Mouse (Mus musculus): Measurements from ENCODE around the gene Prkrip1. TPM values are rescaled to one million over a fixed set of nuclear protein-coding genes. Genes with fewer than 3 reads are reported as not detected.

The Prkrip1 gene
- total RNA-seq, 1 experiment = 52.8 TPM

DNA sequence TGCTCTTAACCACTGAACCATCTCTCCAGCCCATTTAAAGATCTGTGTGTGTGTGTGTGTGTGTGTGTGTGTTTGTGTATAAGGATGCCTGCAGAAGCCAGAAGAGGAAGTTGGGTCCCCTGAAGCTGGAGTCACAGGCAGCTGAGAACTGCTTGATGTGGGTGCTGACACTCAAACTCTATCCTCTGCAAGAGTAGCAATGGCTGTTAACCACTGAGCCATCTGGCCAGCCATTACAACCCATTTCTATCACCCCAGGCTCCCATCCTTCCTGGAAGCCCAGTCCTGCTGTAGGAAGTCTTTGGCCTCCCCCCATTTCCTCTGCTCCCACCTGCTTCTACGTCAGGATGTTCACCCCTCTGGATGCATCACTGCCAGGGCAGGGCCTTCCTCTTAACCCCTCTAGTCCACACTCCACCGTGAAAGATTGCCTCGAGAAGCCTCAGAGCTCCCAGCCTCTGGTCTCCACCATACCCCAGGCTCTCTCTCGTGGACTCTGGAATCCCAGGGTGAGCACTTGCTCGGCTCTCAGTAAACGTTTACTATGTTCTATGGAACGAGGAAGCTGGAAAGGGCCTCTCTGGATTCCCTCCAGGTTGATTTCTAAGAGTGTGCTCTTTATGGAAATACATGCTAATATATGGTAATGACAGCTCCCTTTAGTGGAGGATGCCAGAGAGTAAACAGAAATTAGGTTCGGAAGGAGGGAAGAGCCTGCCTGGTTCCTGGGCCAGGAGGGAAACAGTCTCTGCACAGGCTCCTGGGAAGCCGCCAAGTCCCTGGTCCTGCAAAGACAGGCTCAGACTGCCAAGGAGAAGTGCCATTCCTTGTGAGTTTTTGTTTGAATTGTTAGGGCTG, 24.9 kb downstream of the Prkrip1 start:
- Histone ChIP-seq H3K9ac (ENCODE audit: insufficient read depth, low read depth, low read length, poor library complexity, severe bottlenecking) (no peak overlapping the region), H3K27ac (ENCODE audit: insufficient read depth, low read depth, low read length, poor library complexity, severe bottlenecking) (no peak overlapping the region), H3K9me3 (ENCODE audit: control insufficient read depth, insufficient read depth, low read depth, low read length) (no peaks in the 10 kb centered on the region), H3K4me3 (ENCODE audit: insufficient read depth in 1 of 2, low read depth in 1 of 2, low read length in 2 of 2, poor library complexity in 1 of 2, severe bottlenecking in 1 of 2) (no peak overlapping the region), H3K36me3 (ENCODE audit: control insufficient read depth, insufficient read depth, low read length, poor library complexity, severe bottlenecking) (0 out of 2 replicates have a peak, but pooled peaks cover 6% of the 10 kb centered on the region), H3K4me1 (ENCODE audit: control insufficient read depth in 2 of 2, insufficient read depth in 2 of 2, low read length in 2 of 2, poor library complexity in 1 of 2) (peaks cover 0 to 3% of the 10 kb centered on the region in 2 experiments; a peak in 1 of 4 replicates)
- TF ChIP-seq ZNF384 (IDR thresholded peaks at IDR 0.05; ENCODE audit: low read depth, low read length) (no peak), ZC3H11A (IDR thresholded peaks at IDR 0.05; ENCODE audit: borderline replicate concordance, low read depth, low read length) (no peak)
- no peak for DNase-seq (ENCODE audit: low read depth, low spot score)
- in situ Hi-C loops (cut with MboI; ENCODE audit: low sequenced_read_pairs in 2 of 2, unreplicated experiment in 2 of 2) = no loop called here

- H3K9ac ChIP-seq (ENCODE audit: insufficient read depth, low read depth, low read length, poor library complexity, severe bottlenecking) = no peak overlapping the region
- no peaks in the 10 kb centered on the region for H3K9me3 ChIP-seq (ENCODE audit: control insufficient read depth, insufficient read depth, low read depth, low read length)
- H3K4me3 ChIP-seq (ENCODE audit: insufficient read depth in 1 of 2, low read depth in 1 of 2, low read length in 2 of 2, poor library complexity in 1 of 2, severe bottlenecking in 1 of 2) = no peak overlapping the region
- in situ Hi-C loops (cut with MboI; ENCODE audit: low sequenced_read_pairs in 2 of 2, unreplicated experiment in 2 of 2) = no loop called here
- TF ChIP-seq MAFK (IDR thresholded peaks at IDR 0.05; ENCODE audit: insufficient read depth, low read depth, low read length) (no peak), ZC3H11A (IDR thresholded peaks at IDR 0.05; ENCODE audit: borderline replicate concordance, low read depth, low read length) (no peak), ZNF384 (IDR thresholded peaks at IDR 0.05; ENCODE audit: low read depth, low read length) (0 out of 2 replicates have a peak, but pooled peaks have one; percentile 13), HCFC1 (IDR thresholded peaks at IDR 0.05; ENCODE audit: borderline replicate concordance, insufficient read depth, low read length) (no peak)
- 0 out of 2 replicates have a peak, but pooled peaks cover 1% of the 10 kb centered on the region for H3K36me3 ChIP-seq (ENCODE audit: control insufficient read depth, insufficient read depth, low read length, poor library complexity, severe bottlenecking)
- no peak overlapping the region for H3K27ac ChIP-seq (ENCODE audit: insufficient read depth, low read depth, low read length, poor library complexity, severe bottlenecking)
- peaks cover 0 to 3% of the 10 kb centered on the region in 2 experiments; a peak in 1 of 4 replicates for H3K4me1 ChIP-seq (ENCODE audit: control insufficient read depth in 2 of 2, insufficient read depth in 2 of 2, low read length in 2 of 2, poor library complexity in 1 of 2)
- no peak for DNase-seq (ENCODE audit: low read depth, low spot score)
These were observed 25.8 kb downstream of the Prkrip1 start for GRCm38 (mm10) chr5:136172939-136173338.

- peaks cover 0 to 3% of the 10 kb centered on the region in 2 experiments; a peak in 1 of 4 replicates for H3K4me1 ChIP-seq (ENCODE audit: control insufficient read depth in 2 of 2, insufficient read depth in 2 of 2, low read length in 2 of 2, poor library complexity in 1 of 2)
- H3K27ac ChIP-seq (ENCODE audit: insufficient read depth, low read depth, low read length, poor library complexity, severe bottlenecking) = no peak overlapping the region
- TF ChIP-seq ZNF384 (IDR thresholded peaks at IDR 0.05; ENCODE audit: low read depth, low read length) (no peak), ZC3H11A (IDR thresholded peaks at IDR 0.05; ENCODE audit: borderline replicate concordance, low read depth, low read length) (no peak), HCFC1 (IDR thresholded peaks at IDR 0.05; ENCODE audit: borderline replicate concordance, insufficient read depth, low read length) (no peak), MAFK (IDR thresholded peaks at IDR 0.05; ENCODE audit: insufficient read depth, low read depth, low read length) (no peak), CHD2 (IDR thresholded peaks at IDR 0.05; ENCODE audit: low read depth, low read length) (no peak)
- no peaks in the 10 kb centered on the region for H3K9me3 ChIP-seq (ENCODE audit: control insufficient read depth, insufficient read depth, low read depth, low read length)
- H3K4me3 ChIP-seq (ENCODE audit: insufficient read depth in 1 of 2, low read depth in 1 of 2, low read length in 2 of 2, poor library complexity in 1 of 2, severe bottlenecking in 1 of 2) = peak overlapping the region in 1 of 2 experiments; percentile 67; a peak in 1 of 4 replicates
- H3K36me3 ChIP-seq (ENCODE audit: control insufficient read depth, insufficient read depth, low read length, poor library complexity, severe bottlenecking) = no peaks in the 10 kb centered on the region
- in situ Hi-C loops (cut with MboI; ENCODE audit: low sequenced_read_pairs in 2 of 2, unreplicated experiment in 2 of 2) = no loop called here
- no peak for DNase-seq (ENCODE audit: low read depth, low spot score)
- no peak overlapping the region for H3K9ac ChIP-seq (ENCODE audit: insufficient read depth, low read depth, low read length, poor library complexity, severe bottlenecking)
These were observed 27.1 kb downstream of the Prkrip1 start for GRCm38 (mm10) chr5:136171363-136172341.

GRCm38 (mm10) chr5:136170512-136171362, 28.0 kb downstream of the Prkrip1 start, which contains the start of gene Orai2:
Orai2 (minus strand) TSS chr5:136170713.
- no peak for DNase-seq (ENCODE audit: low read depth, low spot score)
- no peak for TF ChIP-seq ZC3H11A (IDR thresholded peaks at IDR 0.05; ENCODE audit: borderline replicate concordance, low read depth, low read length)
- TF ChIP-seq CHD2 (IDR thresholded peaks at IDR 0.05; ENCODE audit: low read depth, low read length) = no peak
- H3K4me1 ChIP-seq (ENCODE audit: control insufficient read depth in 2 of 2, insufficient read depth in 2 of 2, low read length in 2 of 2, poor library complexity in 1 of 2) = peaks cover 0 to 3% of the 10 kb centered on the region in 2 experiments; a peak in 1 of 4 replicates
- H3K27ac ChIP-seq (ENCODE audit: insufficient read depth, low read depth, low read length, poor library complexity, severe bottlenecking) = no peak within 1 kb of the TSS
- H3K36me3 ChIP-seq (ENCODE audit: control insufficient read depth, insufficient read depth, low read length, poor library complexity, severe bottlenecking) = no peaks in the 10 kb centered on the region
- peak within 1 kb of the TSS; percentile 54 to 67 for H3K4me3 ChIP-seq (ENCODE audit: insufficient read depth in 1 of 2, low read depth in 1 of 2, low read length in 2 of 2, poor library complexity in 1 of 2, severe bottlenecking in 1 of 2)
- in situ Hi-C loops (cut with MboI; ENCODE audit: low sequenced_read_pairs in 2 of 2, unreplicated experiment in 2 of 2) = no loop called here
- peak within 1 kb of the TSS; percentile 29; the same call in 1 of the 2 replicates for H3K9ac ChIP-seq (ENCODE audit: insufficient read depth, low read depth, low read length, poor library complexity, severe bottlenecking)
- no peaks in the 10 kb centered on the region for H3K9me3 ChIP-seq (ENCODE audit: control insufficient read depth, insufficient read depth, low read depth, low read length)
